Mouse (Mus musculus) ES-Bruce4 (cell line): ENCODE data around the gene Erc2. TPM values are rescaled to one million over a fixed set of nuclear protein-coding genes. Genes with fewer than 3 reads are reported as not detected.

Source experiments
- H3K27ac ChIP-seq: 2 replicates; pipeline ENCODE4 v1.5.1; 2012; ENCODE audit warnings: low read length, inconsistent platforms; ENCODE audit not compliant: insufficient read depth
- H3K27me3 ChIP-seq: 2 replicates; pipeline ENCODE4 v1.6.1; 2012; ENCODE audit warnings: mild to moderate bottlenecking, low read length, inconsistent platforms; ENCODE audit not compliant: control insufficient read depth, poor library complexity, insufficient read depth, severe bottlenecking
- H3K36me3 ChIP-seq: 2 replicates; pipeline ENCODE4 v1.6.1; 2012; ENCODE audit warnings: inconsistent platforms, mild to moderate bottlenecking, low read length, moderate library complexity; ENCODE audit not compliant: control insufficient read depth, poor library complexity, insufficient read depth, severe bottlenecking
- H3K4me1 ChIP-seq: one replicate; pipeline ENCODE4 v1.8.1; 2011; ENCODE audit warnings: low read length; ENCODE audit not compliant: control insufficient read depth, insufficient read depth
- H3K4me3 ChIP-seq: 2 replicates; pipeline ENCODE4 v1.5.1; 2011; ENCODE audit warnings: low read depth, mild to moderate bottlenecking, low read length
- H3K9ac ChIP-seq: 2 replicates; pipeline ENCODE4 v1.6.1; 2012; ENCODE audit warnings: low read depth, mild to moderate bottlenecking, inconsistent platforms; ENCODE audit not compliant: poor library complexity, severe bottlenecking
- H3K9me3 ChIP-seq: replicated peaks from 2 replicates; pipeline ENCODE4 v1.6.1; 2012; ENCODE audit warnings: mild to moderate bottlenecking, low read length, inconsistent platforms; ENCODE audit not compliant: control insufficient read depth, poor library complexity, insufficient read depth, severe bottlenecking
- CTCF ChIP-seq: IDR thresholded peaks from one replicate; pipeline ENCODE4 v1.8.1; 2011; ENCODE audit warnings: low read depth, low read length
- EP300 ChIP-seq: IDR thresholded peaks from 2 replicates; pipeline ENCODE4 v1.6.1; 2011; ENCODE audit warnings: low read depth, low read length; ENCODE audit not compliant: insufficient read depth
- POLR2A ChIP-seq: IDR thresholded peaks from one replicate; pipeline ENCODE4 v1.8.1; 2011; ENCODE audit warnings: low read length; ENCODE audit not compliant: insufficient read depth
- polyA plus RNA-seq: library from polyadenylated mRNA; stranded (reverse); fragments of >200 nt; gene quantifications from 2 replicates; pipeline ENCODE4 v1.2.4, GENCODE M21; 2011; ENCODE audit warnings: low read depth; ENCODE audit not compliant: missing spikeins, insufficient read depth, insufficient read length

Gene Erc2
- polyA plus RNA-seq, 1 experiment = 10.0 TPM

- Histone ChIP-seq H3K4me3 (no peak overlapping the region), H3K27me3 (no peaks in the 10 kb centered on the region), H3K27ac (no peak overlapping the region), H3K4me1 (no peaks in the 10 kb centered on the region), H3K9me3 (peaks cover 5% of the 10 kb centered on the region; the same call in 1 of the 2 replicates), H3K36me3 (no peaks in the 10 kb centered on the region), H3K9ac (no peak overlapping the region)
- no peak for TF ChIP-seq EP300
- TF ChIP-seq CTCF = no peak
- TF ChIP-seq POLR2A = no peak
Observed at GRCm38 (mm10) chr14:28418497-28418896, 796.3 kb downstream of the Erc2 start.

- peaks cover 5% of the 10 kb centered on the region; the same call in 1 of the 2 replicates for H3K9me3 ChIP-seq
- H3K4me3 ChIP-seq = no peak overlapping the region
- TF ChIP-seq EP300 = no peak
- no peak for TF ChIP-seq CTCF
- TF ChIP-seq POLR2A = no peak
- no peak overlapping the region for H3K9ac ChIP-seq
- H3K27me3 ChIP-seq = no peaks in the 10 kb centered on the region
- H3K4me1 ChIP-seq = no peaks in the 10 kb centered on the region
- H3K27ac ChIP-seq = no peak overlapping the region
- no peaks in the 10 kb centered on the region for H3K36me3 ChIP-seq
Observed at GRCm38 (mm10) chr14:28419188-28419587, 797.0 kb downstream of the Erc2 start.

- TF ChIP-seq POLR2A (no peak), CTCF (no peak), EP300 (no peak)
- Histone ChIP-seq H3K9me3 (peaks cover 5% of the 10 kb centered on the region; the same call in 1 of the 2 replicates), H3K9ac (no peak overlapping the region), H3K36me3 (no peaks in the 10 kb centered on the region), H3K4me3 (no peak overlapping the region), H3K27me3 (no peaks in the 10 kb centered on the region), H3K4me1 (no peaks in the 10 kb centered on the region), H3K27ac (no peak overlapping the region)
Observed at GRCm38 (mm10) chr14:28420596-28420995, 798.4 kb downstream of the Erc2 start.

GRCm38 (mm10) chr14:28426610-28427009 lies 804.4 kb downstream of the Erc2 start:
- H3K4me1 ChIP-seq = no peaks in the 10 kb centered on the region
- H3K36me3 ChIP-seq = no peaks in the 10 kb centered on the region
- no peak overlapping the region for H3K4me3 ChIP-seq
- no peaks in the 10 kb centered on the region for H3K9me3 ChIP-seq
- H3K27me3 ChIP-seq = no peaks in the 10 kb centered on the region
- H3K9ac ChIP-seq = no peak overlapping the region
- TF ChIP-seq POLR2A (no peak), CTCF (no peak), EP300 (no peak)
- H3K27ac ChIP-seq = no peak overlapping the region

- Histone ChIP-seq H3K36me3 (no peaks in the 10 kb centered on the region), H3K4me3 (no peak overlapping the region), H3K4me1 (no peaks in the 10 kb centered on the region), H3K9me3 (no peaks in the 10 kb centered on the region), H3K27ac (no peak overlapping the region), H3K27me3 (no peaks in the 10 kb centered on the region), H3K9ac (no peak overlapping the region)
- TF ChIP-seq EP300 (no peak), CTCF (no peak), POLR2A (no peak)
Observed at GRCm38 (mm10) chr14:28431703-28432309, 809.6 kb downstream of the Erc2 start.

- Histone ChIP-seq H3K4me1 (no peaks in the 10 kb centered on the region), H3K27ac (no peak overlapping the region), H3K9me3 (no peaks in the 10 kb centered on the region), H3K4me3 (no peak overlapping the region), H3K9ac (no peak overlapping the region), H3K36me3 (no peaks in the 10 kb centered on the region), H3K27me3 (no peaks in the 10 kb centered on the region)
- TF ChIP-seq EP300 (no peak), CTCF (no peak), POLR2A (no peak)
Observed at GRCm38 (mm10) chr14:28434996-28435395, 812.8 kb downstream of the Erc2 start.
